Mouse (Mus musculus) embryonic fibroblast, embryonic 13.5 days (primary cell): ENCODE results near the gene Rad51b.

ENCODE experiments used
- CTCF ChIP-seq: IDR thresholded peaks from 2 replicates; pipeline ENCODE4 v1.5.1; 2011; ENCODE audit warnings: mild to moderate bottlenecking, control low read depth, low read length, moderate library complexity, borderline replicate concordance; ENCODE audit not compliant: insufficient read depth
- POLR2A ChIP-seq: IDR thresholded peaks from 2 replicates; pipeline ENCODE4 v1.6.1; 2011; ENCODE audit warnings: low read depth, mild to moderate bottlenecking, control low read depth, low read length, moderate library complexity

GRCm38 (mm10) chr12:79541581-79541980, 244.5 kb downstream of the Rad51b start:
- TF ChIP-seq CTCF (no peak), POLR2A (no peak)
